Mouse (Mus musculus) ES-Bruce4 (cell line): ENCODE measurements at regions not wholly inside any gene's neighbourhood (a gene's known extent, or its start where the extent isn't known, plus 50 kb on each side); places are given as distances from the start of the nearest gene placed in this dataset.

ENCODE experiments used
- CTCF ChIP-seq: IDR thresholded peaks from one replicate; pipeline ENCODE4 v1.8.1; 2011; ENCODE audit warnings: low read depth, low read length
- POLR2A ChIP-seq: IDR thresholded peaks from one replicate; pipeline ENCODE4 v1.8.1; 2011; ENCODE audit warnings: low read length; ENCODE audit not compliant: insufficient read depth

DNA sequence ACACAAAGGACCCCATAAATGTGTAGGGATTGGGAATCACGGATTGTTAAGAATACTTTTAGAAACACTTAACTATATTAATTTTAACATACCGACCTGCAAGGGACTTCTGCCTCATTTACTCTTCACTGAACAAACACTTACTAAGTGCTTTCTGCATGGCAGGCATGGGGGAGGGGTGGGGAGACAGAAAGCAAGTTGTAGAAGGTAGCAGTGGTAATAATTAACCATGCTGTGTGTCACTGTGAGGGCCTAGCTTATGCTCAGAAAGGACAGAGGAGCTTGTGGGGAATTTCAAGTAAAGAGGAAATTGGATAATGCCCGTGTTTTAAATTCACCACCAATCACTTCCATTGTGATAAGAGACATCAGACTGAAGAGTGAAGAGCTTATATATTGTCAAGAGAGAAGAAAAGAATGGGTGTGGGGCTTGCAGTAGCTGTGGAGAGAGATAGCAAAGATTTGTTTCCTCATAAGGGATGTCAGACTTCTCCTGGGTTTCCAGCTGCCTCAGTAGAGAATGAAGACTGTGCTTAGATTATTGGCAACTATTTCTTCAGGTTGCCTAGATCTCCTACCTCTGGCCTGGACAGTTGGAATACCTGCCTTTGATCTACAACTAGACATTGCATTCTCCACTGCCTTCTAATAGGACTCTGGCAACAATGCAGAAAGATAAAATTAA is 508.6 kb downstream of the Hs3st4 start:
- no peak for TF ChIP-seq POLR2A
- no peak for TF ChIP-seq CTCF
